Mouse (Mus musculus) inflammation-experienced regulatory T-cells, adult 6 months (primary cell): ENCODE data around the gene Ttll12. TPM values are rescaled to one million over a fixed set of nuclear protein-coding genes. Genes with fewer than 3 reads are reported as not detected.

Experiments
- ATAC-seq: one replicate; pipeline ENCODE4 v1.8.0; 2017
- polyA plus RNA-seq, 3 experiments: library from polyadenylated mRNA; unstranded; fragments of 100-300 nt; shearing (Covaris generic); gene quantifications; one replicate each; pipeline ENCODE4 v1.2.1; 2017

Ttll12 gene
- polyA plus RNA-seq, 3 experiments from 2014 or later, result 11.0 to 17.4 (median 13.2) TPM

- no peak for ATAC-seq
Measured at GRCm38 (mm10) chr15:83560941-83561477, 33.9 kb downstream of the Ttll12 start.

DNA sequence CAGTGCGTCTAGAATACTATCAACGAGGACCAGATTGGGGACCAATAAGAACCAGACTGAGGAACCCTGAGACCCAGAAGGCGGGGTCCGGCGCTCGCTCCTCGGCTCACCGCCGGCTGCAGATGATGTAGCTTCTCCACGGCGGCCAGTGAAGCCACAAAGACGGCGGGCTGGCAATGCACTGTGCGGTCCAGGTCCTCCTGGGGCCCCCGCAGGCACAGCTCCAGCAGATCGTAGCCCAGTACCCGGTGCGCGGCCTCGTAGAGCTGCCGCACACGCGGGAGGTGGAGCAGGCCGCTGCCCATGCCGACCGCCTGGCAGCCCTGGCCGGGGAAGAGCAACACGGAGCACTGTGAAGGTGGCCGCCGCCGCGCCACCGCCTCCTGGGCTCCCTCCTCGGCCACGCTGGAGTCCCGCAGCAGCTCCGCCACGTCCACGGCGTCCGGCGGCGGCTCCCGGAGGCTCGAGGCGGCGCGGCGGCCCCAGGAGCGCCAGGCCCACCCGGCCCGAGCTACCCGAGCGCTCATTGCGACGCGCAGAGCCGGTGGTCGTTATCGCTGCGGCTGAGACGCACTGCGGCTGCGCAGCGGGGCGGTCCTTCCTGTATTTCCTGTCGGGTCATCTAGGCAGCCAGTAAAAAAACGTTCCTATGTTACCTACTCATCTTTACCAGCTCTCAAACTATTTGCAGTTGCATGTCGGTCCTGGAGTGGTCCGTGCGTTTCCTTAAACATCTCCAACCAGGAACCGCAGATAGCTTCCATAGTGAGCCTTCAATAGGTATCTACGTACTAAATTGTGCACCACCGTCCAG is 39.6 kb downstream of the Ttll12 start:
- ATAC-seq, result peak; percentile 91

DNA sequence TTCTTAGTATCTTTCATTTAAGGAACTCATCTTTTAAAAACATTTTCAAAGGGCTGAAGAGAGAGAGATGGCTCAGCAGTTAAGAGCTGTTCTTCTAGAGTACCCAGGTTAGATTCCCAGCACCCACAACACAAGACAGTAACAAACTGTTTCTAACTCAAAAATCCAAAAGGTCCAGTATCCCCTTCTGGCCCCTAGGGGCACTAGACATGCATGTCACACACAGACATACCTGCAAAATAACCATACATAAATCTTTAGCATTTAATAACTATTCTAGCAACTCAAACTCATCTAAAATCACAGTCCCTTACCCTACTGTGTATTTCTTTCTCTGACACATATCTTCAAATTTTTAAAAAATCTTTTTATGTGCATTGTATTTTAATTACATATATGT is 41.1 kb downstream of the Ttll12 start:
- ATAC-seq, result no peak

DNA sequence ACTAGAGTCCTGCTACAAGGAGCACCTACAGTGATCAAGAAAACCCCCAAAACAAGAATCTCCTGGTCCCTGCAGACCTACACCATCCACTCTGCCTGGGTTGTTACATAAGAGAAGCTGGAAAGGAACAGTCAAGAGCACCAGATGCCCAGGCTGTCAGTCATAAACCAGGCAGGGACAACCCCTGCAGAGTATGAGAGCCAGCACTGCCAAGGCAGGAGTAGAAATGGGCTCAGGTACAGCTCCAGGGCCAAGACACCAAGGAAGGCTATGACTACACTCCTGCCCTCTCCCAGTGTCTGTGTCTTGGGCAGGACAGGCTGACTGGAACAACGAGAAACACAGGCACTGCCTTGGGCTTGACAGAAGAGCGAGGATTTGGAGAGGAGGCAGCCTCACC is 44.8 kb downstream of the Ttll12 start:
- ATAC-seq, result no peak

GRCm38 (mm10) chr15:83547144-83547543 is 47.8 kb downstream of the Ttll12 start:
- ATAC-seq, result no peak

DNA sequence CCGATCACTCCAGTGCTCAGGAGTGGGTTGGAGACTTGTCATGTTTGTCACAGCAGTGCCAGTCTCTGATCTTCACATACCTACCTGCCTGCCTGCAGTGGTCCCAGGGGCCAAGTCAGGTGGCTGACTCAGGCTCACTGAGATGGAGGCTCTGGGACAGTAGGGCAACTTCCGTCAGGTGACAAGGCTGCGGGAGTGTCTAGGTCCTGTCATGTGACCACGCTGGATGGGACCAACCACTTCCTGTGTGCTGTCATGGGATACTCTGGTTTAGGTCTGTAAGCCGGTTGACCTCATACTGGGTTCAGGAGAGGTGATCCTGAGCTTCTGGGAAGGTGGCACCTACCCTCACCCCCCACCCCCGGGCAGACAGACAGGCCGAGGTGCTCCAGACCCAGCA is 48.9 kb downstream of the Ttll12 start:
- no peak for ATAC-seq

DNA sequence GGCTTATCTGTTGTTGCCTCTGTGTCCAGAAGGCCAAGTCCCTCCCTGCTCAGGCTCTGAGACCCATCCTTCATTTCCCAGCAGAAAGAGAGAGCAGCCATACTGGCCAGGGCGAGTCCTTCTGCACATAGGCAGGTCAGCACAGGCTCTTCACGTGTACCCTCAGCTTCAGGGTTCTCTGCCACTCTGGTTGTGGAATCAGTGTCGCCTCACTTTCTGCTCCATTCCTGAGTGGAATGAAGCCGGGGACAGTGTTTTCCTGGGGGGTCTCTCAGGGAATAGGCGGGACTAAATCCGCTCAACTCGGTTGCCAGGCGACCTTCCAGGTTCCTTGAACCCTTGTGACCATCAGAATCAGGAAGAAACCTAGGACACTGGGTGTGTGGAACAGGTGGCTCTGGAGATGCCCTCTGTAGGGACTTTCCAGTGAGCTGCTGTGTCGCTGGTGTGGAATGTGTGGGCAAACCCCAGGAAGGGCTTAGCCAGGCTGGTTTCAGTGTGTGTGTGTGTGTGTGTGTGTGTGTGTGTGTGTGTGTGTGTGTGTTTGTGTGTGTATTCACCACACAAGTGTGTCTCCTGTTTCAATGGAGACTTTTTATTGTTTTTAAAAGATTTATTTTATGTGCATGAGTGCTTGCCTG is 53.2 kb downstream of the Ttll12 start:
- ATAC-seq, result no peak

- no peak for ATAC-seq
Measured at GRCm38 (mm10) chr15:83539905-83540304, 55.1 kb downstream of the Ttll12 start.

GRCm38 (mm10) chr15:83538855-83539254 is 56.1 kb downstream of the Ttll12 start:
- no peak for ATAC-seq

- no peak for ATAC-seq
Measured at GRCm38 (mm10) chr15:83535890-83536231, 59.1 kb downstream of the Ttll12 start.

DNA sequence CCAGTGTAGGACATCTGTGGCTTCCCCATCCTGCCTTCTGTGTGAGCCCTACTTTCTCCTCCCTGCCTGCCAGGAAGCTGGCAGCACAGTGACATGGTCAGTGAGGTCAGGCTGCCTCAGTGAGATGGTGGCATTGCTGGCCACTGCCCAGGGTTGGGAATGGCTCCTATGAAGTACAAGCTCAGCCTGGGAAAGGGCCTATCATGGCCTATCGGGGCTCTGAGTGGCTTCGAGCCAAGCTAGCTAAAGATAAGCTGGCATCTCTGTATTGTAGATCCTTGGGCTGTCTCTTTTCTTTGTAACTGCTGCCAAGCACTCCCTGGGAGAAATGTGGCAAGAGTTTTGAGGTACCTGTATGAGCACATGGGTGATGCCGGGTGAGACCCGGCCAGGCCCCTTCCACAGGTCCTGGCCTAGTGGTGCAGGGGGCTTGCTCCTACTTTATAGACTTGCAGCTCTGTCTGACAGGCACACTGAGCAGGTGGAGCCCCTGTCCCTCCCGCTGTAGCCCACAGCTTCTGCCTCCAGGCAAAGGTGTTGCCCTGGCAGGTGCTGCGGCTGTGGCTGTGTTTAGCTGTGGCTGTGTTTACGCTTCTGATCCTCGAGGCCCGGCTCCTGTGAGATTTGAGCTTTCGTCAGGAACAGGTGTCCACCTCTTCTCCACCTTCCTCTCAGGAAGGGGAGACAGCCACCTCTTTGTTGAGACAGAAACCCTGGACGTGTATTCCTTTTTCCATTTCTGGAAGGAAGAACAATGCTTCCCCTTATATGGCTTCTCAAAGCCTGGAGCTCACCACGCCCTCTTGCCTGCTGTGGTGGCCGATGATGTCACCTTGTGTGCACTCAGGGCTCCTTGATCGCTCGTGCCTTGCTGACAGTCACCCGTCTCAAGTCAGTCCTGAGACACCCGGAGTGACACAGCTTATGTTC is 59.7 kb downstream of the Ttll12 start:
- ATAC-seq, result no peak

DNA sequence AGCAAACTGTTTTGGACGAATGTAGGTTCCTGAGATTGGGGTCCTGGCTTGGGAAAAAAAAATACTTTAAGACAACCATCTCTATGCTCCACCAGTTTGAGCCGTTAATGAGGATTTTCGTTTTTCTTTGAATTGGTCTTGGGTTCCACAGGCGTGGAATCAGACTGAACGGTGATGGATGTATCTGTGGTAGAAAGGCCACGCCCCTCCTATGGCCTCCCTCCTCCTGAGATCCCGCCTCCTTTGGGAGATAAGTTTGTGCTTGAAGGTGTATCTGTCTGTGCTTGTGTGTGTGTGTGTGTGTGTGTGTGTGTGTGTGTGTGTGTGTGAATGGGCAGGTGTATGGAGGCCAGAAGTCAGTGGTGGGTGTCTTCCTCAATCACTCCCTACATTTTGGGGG is 62.4 kb downstream of the Ttll12 start:
- ATAC-seq, result no peak

GRCm38 (mm10) chr15:83531961-83532469 is 62.9 kb downstream of the Ttll12 start:
- no peak for ATAC-seq

- no peak for ATAC-seq
Measured at GRCm38 (mm10) chr15:83530688-83531087, 64.3 kb downstream of the Ttll12 start.

- no peak for ATAC-seq
Measured at GRCm38 (mm10) chr15:83530233-83530632, 64.7 kb downstream of the Ttll12 start.

DNA sequence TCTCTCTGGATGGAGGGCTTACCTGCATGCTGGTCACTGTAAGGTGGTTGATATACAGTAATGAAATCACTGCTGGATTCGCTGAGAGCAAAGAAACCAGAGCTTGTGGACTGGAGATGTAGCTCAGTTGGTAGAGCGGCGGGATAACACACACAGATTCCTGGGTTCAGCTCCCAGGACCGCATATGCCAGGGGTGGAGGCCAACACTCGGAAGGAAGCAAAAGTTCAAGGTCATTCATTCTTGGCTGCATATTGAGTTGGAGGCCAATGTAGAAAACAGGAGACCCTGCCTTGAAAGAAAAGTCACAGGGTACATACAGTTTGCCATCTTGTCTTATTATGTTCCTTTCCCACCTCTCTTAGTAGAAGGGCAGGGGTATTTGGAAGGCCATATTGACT is 65.2 kb downstream of the Ttll12 start:
- ATAC-seq, result no peak

GRCm38 (mm10) chr15:83528892-83529291 is 66.1 kb downstream of the Ttll12 start:
- no peak for ATAC-seq

DNA sequence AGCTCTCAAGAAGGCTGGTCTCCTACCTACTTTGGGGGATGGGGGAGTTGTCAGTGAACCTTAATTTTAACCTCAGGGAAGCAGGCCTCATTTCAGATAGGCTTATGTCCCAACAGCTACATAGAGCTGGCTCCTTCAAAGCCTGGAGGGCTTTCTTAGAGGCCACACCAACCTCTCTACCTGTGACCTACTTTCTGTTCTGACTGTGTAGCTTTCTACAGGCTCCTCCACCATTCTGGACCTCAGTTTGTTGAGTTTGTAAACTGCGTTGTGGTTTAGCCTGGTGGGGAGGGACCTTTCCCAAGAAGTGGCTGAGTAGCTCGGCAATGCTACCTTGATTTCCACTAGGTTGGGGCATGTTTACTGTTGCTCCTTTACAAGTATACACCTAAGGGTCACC is 67.2 kb downstream of the Ttll12 start:
- ATAC-seq, result no peak

DNA sequence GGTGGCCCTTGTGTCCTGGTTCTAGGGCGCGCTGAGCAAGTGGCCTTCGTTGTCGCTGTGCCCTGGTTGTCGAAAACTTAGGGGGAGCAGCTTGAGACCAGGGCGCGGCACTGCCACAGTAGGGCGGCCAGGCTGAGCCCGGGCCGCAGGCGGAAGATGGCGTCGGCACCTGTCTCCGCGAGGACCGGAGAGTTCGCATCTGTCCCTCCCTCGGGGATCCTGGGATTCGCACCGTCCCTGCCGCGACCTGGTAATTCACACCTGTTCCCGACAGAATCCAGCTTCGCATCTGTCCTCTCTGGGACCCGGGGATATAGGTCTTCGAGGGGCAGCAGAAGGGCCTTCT is 67.9 kb downstream of the Ttll12 start:
- ATAC-seq, result peak; percentile 35

DNA sequence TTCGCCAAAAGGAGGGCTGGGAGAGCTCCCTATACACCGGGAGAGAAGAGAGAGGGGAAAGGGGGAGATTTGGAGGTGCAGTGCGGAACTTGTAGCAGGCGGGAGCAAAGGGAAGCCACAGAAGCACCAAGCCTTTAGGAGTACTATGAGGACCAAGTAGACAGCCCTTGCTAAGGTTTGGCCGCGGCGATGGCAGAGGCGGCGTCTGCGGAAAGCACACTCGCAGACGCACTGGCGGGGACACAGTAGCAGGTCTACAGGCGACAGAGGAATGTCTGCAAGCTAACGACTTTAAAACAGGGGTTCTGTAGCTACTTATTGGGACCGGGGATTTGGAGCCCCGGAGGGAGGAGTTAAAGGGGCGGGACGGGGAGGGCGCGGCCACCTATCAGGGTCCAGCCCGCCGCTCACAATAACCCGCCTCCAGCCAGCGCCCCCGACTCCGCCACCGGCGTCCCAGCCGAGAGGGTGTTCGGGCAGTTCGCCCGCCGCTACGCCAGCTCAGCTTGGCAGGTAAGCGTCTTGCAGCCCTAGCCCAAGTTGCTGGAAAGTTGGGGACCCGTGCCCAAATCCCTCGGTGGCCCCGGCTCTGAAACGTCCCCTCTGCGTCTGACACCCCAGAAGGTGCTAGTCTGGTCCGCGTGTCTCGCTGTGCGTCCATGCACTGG is 68.4 kb downstream of the Ttll12 start, which contains the start of gene Bik:
TSS of gene Bik (plus strand) at position 439 of the 668 bp plus-strand sequence.
- peak; percentile 80 for ATAC-seq
